Mouse (Mus musculus): ENCODE results near the gene Adgre5. TPM values are rescaled to one million over a fixed set of nuclear protein-coding genes. Genes with fewer than 3 reads are reported as not detected.

Adgre5 gene
- polyA plus RNA-seq, 1 experiment = 232 TPM

DNA sequence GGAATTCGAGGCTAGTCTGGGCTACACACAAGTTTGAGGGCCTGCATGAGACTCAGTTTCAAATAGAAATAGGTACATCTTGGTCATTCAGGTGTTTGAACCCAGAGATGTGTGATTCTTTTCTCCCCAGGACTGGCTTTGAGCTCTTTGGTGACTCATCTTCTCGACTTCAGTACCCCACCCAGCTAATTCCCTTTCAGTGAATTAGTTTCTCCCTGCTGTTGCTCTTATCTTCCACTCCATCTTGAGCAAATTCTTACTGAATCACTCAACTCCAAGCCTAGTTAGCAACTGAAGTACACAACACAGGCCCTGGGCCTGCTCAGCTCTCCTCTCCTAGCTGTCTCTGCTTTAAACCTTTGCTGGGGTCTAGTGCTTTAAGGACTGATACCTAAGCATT is 24.6 kb downstream of the Adgre5 start:
- Histone ChIP-seq H3K36me3 (ENCODE audit: control insufficient read depth, insufficient read depth, low read length) (peaks cover 16% of the 10 kb centered on the region), H3K4me3 (ENCODE audit: extremely low read depth, insufficient read depth, insufficient read length) (no peak overlapping the region), H3K27ac (ENCODE audit: insufficient read depth, low read length) (no peak overlapping the region), H3K4me1 (ENCODE audit: control insufficient read depth, insufficient read depth, insufficient read length) (no peaks in the 10 kb centered on the region; the same call in none of the 2 replicates), H3K27me3 (ENCODE audit: control insufficient read depth, insufficient read depth, low read length) (no peaks in the 10 kb centered on the region)
- TF ChIP-seq POLR2A (IDR thresholded peaks at IDR 0.05; ENCODE audit: low read depth, low read length) (no peak), CTCF (IDR thresholded peaks at IDR 0.05; ENCODE audit: extremely low read depth, insufficient read depth, insufficient read length, insufficient replicate concordance) (no peak)
- WGBS = 42% methylated on average over 2 of the region's 2 CpGs
- DNase-seq (ENCODE audit: low read depth in 1 of 2, low spot score in 2 of 2) = no peak

DNA sequence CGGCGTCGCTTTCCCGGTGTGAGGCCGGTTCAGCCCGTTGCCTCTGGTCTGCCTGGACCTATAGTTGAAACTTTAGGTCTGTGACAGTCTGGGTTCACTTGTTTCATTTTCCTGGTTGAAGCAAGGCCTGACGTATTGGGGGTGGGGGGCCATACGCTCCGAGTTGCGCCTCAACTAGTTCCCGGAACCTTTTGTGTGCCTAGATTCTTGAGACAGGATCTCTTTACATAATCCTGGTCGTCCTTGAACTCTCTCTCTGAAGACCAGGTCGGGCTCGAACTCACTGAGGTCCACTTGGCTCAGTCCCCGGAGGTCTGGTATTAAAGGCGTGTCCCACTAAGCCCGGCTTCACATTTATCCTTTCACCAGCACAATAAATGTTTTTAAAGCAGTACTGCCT is 25.4 kb downstream of the Adgre5 start:
- H3K27me3 ChIP-seq (ENCODE audit: control insufficient read depth, insufficient read depth, low read length) = no peaks in the 10 kb centered on the region
- no peak for DNase-seq (ENCODE audit: low read depth in 1 of 2, low spot score in 2 of 2)
- peak overlapping the region; percentile 93 for H3K27ac ChIP-seq (ENCODE audit: insufficient read depth, low read length)
- TF ChIP-seq POLR2A (IDR thresholded peaks at IDR 0.05; ENCODE audit: low read depth, low read length) (no peak), CTCF (IDR thresholded peaks at IDR 0.05; ENCODE audit: extremely low read depth, insufficient read depth, insufficient read length, insufficient replicate concordance) (no peak)
- H3K4me3 ChIP-seq (ENCODE audit: extremely low read depth, insufficient read depth, insufficient read length) = peak overlapping the region; percentile 79
- under 1% methylated on average over 17 of the region's 17 CpGs for WGBS
- H3K4me1 ChIP-seq (ENCODE audit: control insufficient read depth, insufficient read depth, insufficient read length) = no peaks in the 10 kb centered on the region; the same call in 1 of the 2 replicates
- H3K36me3 ChIP-seq (ENCODE audit: control insufficient read depth, insufficient read depth, low read length) = peaks cover 9% of the 10 kb centered on the region

DNA sequence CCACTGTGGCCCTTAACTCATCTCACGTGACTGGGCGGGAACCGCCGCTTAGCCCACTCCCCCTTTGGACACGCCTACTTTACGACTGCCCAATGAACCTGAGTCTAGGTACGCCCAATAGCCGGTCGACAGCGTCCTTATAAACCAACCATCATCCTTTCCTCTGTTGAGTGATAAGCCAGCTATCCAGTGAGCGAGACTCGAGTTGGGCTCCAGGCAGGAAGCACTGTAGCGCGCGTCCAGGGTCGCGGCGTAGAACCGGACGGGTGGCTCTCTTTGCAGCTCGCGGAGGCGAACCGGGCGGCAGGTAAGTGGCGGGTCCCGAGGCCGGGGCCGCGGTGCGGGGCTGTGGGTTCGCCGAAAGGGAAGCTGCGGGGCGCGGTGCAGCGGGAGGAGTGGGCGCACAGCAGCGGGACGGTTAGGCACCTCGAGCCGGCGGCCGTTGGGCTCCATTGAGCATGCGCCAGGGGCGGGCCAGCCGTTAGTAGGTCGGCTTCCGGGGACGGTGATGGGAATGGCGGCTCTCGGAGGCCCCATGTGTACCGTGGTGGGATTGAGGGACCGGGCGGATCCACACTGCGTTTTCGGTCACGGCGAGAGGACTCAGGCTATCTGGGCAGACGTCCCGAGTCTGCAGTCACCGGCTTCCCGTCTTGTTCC is 26.0 kb downstream of the Adgre5 start, which contains the start of gene Ddx39:
TSS of gene Ddx39 (plus strand) at position 147 of the 660 bp plus-strand sequence.
- DNase-seq (ENCODE audit: low read depth in 1 of 2, low spot score in 2 of 2) = peak; percentile 94 to 98
- Histone ChIP-seq H3K27me3 (ENCODE audit: control insufficient read depth, insufficient read depth, low read length) (no peaks in the 10 kb centered on the region), H3K4me1 (ENCODE audit: control insufficient read depth, insufficient read depth, insufficient read length) (no peaks in the 10 kb centered on the region; the same call in 1 of the 2 replicates), H3K36me3 (ENCODE audit: control insufficient read depth, insufficient read depth, low read length) (peaks cover 4% of the 10 kb centered on the region; the same call in 1 of the 2 replicates), H3K27ac (ENCODE audit: insufficient read depth, low read length) (peak within 1 kb of the TSS; percentile 93), H3K4me3 (ENCODE audit: extremely low read depth, insufficient read depth, insufficient read length) (peak within 1 kb of the TSS; percentile 79)
- TF ChIP-seq POLR2A (IDR thresholded peaks at IDR 0.05; ENCODE audit: low read depth, low read length) (peak; percentile 49; the same call in 1 of the 2 replicates), CTCF (IDR thresholded peaks at IDR 0.05; ENCODE audit: extremely low read depth, insufficient read depth, insufficient read length, insufficient replicate concordance) (0 out of 2 replicates have a peak, but pooled peaks have one; percentile 0)
- WGBS = under 1% methylated on average over 63 of the region's 63 CpGs

DNA sequence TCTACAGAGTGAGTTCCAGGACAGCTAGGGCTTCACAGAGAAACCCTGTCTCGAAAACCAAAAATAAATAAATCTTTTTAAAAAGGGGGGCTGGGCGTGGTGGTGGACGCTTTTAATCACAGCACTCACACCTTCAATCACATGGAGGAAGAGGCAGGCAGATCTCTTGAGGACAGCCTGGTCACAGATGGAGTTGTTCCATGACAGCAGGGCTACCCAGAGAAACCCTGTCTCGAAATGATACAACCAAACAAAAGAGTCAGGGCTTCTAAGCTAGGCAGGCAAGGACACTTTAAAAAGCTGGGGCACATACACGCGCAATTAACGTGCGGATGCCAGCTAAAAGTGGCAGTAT is 26.5 kb downstream of the Adgre5 start:
- TF ChIP-seq CTCF (IDR thresholded peaks at IDR 0.05; ENCODE audit: extremely low read depth, insufficient read depth, insufficient read length, insufficient replicate concordance) (no peak), POLR2A (IDR thresholded peaks at IDR 0.05; ENCODE audit: low read depth, low read length) (no peak)
- no peaks in the 10 kb centered on the region for H3K27me3 ChIP-seq (ENCODE audit: control insufficient read depth, insufficient read depth, low read length)
- peak overlapping the region; percentile 7; the same call in 1 of the 2 replicates for H3K4me3 ChIP-seq (ENCODE audit: extremely low read depth, insufficient read depth, insufficient read length)
- no peak for DNase-seq (ENCODE audit: low read depth in 1 of 2, low spot score in 2 of 2)
- 14% methylated on average over 8 of the region's 8 CpGs for WGBS
- H3K27ac ChIP-seq (ENCODE audit: insufficient read depth, low read length) = no peak overlapping the region
- peaks cover 3% of the 10 kb centered on the region; the same call in 1 of the 2 replicates for H3K36me3 ChIP-seq (ENCODE audit: control insufficient read depth, insufficient read depth, low read length)
- no peaks in the 10 kb centered on the region; the same call in 1 of the 2 replicates for H3K4me1 ChIP-seq (ENCODE audit: control insufficient read depth, insufficient read depth, insufficient read length)

DNA sequence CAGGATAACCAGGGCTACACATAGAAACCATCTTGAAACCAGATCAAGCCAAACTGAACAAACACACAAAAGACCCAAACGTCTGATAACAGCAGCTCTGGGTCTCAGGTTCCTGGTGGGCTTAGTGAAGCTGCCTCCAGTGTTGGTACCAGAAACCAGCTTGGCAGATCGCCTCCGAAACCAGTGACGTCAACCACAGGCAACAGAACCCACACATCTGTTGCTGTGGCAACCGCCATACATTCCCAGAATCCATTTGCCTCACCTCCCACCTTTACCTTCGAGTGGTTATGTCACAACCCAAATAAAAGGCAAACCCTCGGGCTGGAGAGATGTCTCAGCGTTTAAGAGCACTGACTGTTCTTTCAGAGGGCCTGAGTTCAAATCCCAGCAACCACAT is 33.6 kb downstream of the Adgre5 start:
- Histone ChIP-seq H3K36me3 (ENCODE audit: control insufficient read depth, insufficient read depth, low read length) (no peaks in the 10 kb centered on the region), H3K4me1 (ENCODE audit: control insufficient read depth, insufficient read depth, insufficient read length) (no peaks in the 10 kb centered on the region), H3K27ac (ENCODE audit: insufficient read depth, low read length) (no peak overlapping the region), H3K27me3 (ENCODE audit: control insufficient read depth, insufficient read depth, low read length) (no peaks in the 10 kb centered on the region), H3K4me3 (ENCODE audit: extremely low read depth, insufficient read depth, insufficient read length) (no peak overlapping the region)
- TF ChIP-seq POLR2A (IDR thresholded peaks at IDR 0.05; ENCODE audit: low read depth, low read length) (no peak), CTCF (IDR thresholded peaks at IDR 0.05; ENCODE audit: extremely low read depth, insufficient read depth, insufficient read length, insufficient replicate concordance) (no peak)
- WGBS = 85% methylated on average over 8 of the region's 8 CpGs
- DNase-seq (ENCODE audit: low read depth in 1 of 2, low spot score in 2 of 2) = no peak

DNA sequence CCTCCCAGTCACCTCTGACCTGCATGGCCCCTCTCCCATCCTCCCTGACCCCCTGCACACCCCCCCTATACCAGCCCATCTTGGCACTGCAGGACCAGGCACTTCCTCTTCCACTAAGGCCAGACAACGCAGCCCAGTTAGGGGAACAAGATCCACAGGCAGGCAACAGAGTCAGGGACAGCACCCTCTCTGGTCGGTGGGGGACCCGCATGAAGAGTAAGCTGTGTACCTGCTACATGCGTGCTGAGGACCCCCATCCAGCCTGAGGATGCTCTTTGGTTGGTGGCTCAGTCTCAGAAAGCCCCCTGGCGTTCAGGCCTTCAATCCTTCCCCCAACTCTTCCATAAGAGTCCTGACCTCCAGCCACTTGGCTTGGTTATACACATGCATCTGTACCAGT is 34.7 kb downstream of the Adgre5 start:
- H3K27ac ChIP-seq (ENCODE audit: insufficient read depth, low read length) = no peak overlapping the region
- H3K36me3 ChIP-seq (ENCODE audit: control insufficient read depth, insufficient read depth, low read length) = no peaks in the 10 kb centered on the region
- H3K27me3 ChIP-seq (ENCODE audit: control insufficient read depth, insufficient read depth, low read length) = no peaks in the 10 kb centered on the region
- H3K4me1 ChIP-seq (ENCODE audit: control insufficient read depth, insufficient read depth, insufficient read length) = no peaks in the 10 kb centered on the region
- H3K4me3 ChIP-seq (ENCODE audit: extremely low read depth, insufficient read depth, insufficient read length) = no peak overlapping the region
- no peak for DNase-seq (ENCODE audit: low read depth in 1 of 2, low spot score in 2 of 2)
- no peak for TF ChIP-seq CTCF (IDR thresholded peaks at IDR 0.05; ENCODE audit: extremely low read depth, insufficient read depth, insufficient read length, insufficient replicate concordance)
- WGBS = 71% methylated on average over 5 of the region's 5 CpGs

DNA sequence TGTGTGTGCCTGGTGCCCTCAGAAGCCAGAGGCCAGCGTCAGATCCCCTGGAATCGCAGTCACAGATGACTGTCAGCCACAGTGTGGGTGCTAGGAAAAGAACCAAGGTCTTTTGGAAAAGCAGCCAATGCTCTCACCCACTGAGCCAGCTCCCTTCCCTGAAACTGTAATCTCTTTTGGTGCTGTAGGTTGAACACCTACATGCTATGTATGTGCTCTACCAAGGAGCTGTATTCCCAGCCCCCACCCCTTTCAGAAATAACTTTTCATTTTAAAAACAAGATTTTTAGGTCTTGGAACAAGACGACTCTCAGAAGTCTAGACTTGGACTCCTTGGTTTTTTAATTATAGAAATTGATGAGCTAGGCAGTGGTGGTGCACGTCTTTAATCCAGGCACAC is 37.7 kb downstream of the Adgre5 start:
- Histone ChIP-seq H3K27me3 (ENCODE audit: control insufficient read depth, insufficient read depth, low read length) (no peaks in the 10 kb centered on the region), H3K4me1 (ENCODE audit: control insufficient read depth, insufficient read depth, insufficient read length) (no peaks in the 10 kb centered on the region), H3K36me3 (ENCODE audit: control insufficient read depth, insufficient read depth, low read length) (no peaks in the 10 kb centered on the region), H3K27ac (ENCODE audit: insufficient read depth, low read length) (no peak overlapping the region), H3K4me3 (ENCODE audit: extremely low read depth, insufficient read depth, insufficient read length) (no peak overlapping the region)
- DNase-seq (ENCODE audit: low read depth in 1 of 2, low spot score in 2 of 2) = no peak
- TF ChIP-seq CTCF (IDR thresholded peaks at IDR 0.05; ENCODE audit: extremely low read depth, insufficient read depth, insufficient read length, insufficient replicate concordance) (no peak), POLR2A (IDR thresholded peaks at IDR 0.05; ENCODE audit: low read depth, low read length) (no peak)
- 91% methylated on average over 4 of the region's 4 CpGs for WGBS
